Mouse (Mus musculus) right cerebral cortex, postnatal 36 days (tissue): ENCODE data around the gene Slc7a14.
"Not testable (repeated sequence)": the region's sequence is repeated elsewhere in the genome, so short reads cannot be mapped to it uniquely, and the experiment has no call there.

ENCODE experiments used
- DNase-seq, 2 experiments: peaks; one replicate each; pipeline ENCODE4 v3.0.0; 2022; ENCODE audit warnings: low spot score in 2 of 2, mixed read lengths in 1 of 2

The Slc7a14 gene

GRCm38 (mm10) chr3:31309934-31310787 lies at the start of gene Slc7a14:
Slc7a14 (minus strand) TSS chr3:31310378.
- peak; percentile 84 to 86 for DNase-seq

- no peak for DNase-seq
These were observed 36.4 kb upstream of the Slc7a14 start for GRCm38 (mm10) chr3:31346540-31346939.

- DNase-seq, result no peak
These were observed 35.6 kb upstream of the Slc7a14 start for GRCm38 (mm10) chr3:31345766-31346165.

GRCm38 (mm10) chr3:31339236-31339635 lies 29.1 kb upstream of the Slc7a14 start:
- DNase-seq, result no peak

GRCm38 (mm10) chr3:31328237-31328836 lies 18.2 kb upstream of the Slc7a14 start:
- DNase-seq, result peak; percentile 23 to 30

DNA sequence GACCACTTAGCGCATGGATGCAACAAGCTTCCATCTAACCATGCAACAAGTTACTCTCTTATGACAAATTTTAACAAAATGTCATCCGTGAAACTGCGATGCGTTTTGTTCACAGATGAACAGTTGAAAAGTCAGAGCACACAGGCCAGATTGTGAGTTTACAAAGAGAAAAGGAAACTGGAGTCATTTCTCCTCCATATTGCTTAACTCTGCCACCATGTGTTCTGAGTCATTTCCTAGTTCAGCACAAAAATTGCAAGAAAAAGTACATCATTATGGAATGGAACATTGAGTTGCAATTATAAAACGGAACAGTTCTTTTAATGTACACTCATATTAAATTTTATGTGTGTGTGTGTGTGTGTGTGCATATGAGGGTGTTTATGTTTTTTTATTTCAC lies 17.6 kb upstream of the Slc7a14 start:
- no peak for DNase-seq

DNA sequence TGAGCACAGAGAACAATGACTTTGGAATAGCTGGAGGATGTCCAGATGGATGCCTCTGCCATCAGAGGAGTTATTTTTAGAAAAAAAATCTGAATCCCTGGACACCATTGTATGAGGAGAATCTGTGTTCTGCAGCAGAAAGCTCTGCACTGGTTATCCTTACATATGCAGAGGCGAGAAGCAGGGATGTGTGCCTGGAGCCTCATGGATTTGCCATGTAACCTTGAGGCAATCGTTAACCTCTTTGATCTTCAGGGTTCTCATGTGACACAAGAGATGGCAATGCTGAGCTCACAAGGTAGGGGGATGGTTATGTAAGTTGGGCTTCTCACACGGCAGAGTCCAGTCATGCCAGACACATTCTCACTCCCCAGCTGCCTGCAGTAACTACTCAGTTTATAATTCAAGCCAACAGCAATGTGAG lies 14.1 kb upstream of the Slc7a14 start:
- peak; percentile 7 to 18 for DNase-seq

- DNase-seq, result peak; percentile 20
These were observed 726 bp downstream of the Slc7a14 start for GRCm38 (mm10) chr3:31309371-31309933.

- DNase-seq, result no peak
These were observed 1.3 kb downstream of the Slc7a14 start for GRCm38 (mm10) chr3:31308906-31309305.

- DNase-seq, result peak; percentile 53 to 56
These were observed 2.2 kb downstream of the Slc7a14 start for GRCm38 (mm10) chr3:31307936-31308335.

GRCm38 (mm10) chr3:31291673-31292602 lies 18.2 kb downstream of the Slc7a14 start:
- DNase-seq, result no peak

GRCm38 (mm10) chr3:31287421-31287948 lies 22.7 kb downstream of the Slc7a14 start:
- DNase-seq, result no peak

DNA sequence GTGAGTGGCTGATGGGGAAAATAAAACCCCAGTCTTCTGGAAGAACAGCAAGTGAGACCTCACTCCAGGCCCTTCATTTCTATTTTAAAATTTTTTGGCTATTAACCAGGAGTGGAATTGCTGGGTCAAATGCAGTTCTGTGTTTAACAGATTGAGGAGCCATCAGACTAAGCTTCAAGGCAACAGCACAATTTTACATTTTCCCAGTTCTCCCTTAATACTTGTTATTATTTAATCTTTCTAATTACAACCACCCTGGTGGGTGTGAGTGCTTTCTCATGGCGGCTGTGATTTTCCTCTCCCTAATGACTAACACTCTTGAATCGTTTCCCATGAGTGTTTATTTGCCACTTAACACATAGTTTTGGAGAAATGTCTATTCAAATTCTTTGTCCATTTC lies 29.1 kb downstream of the Slc7a14 start:
- DNase-seq, result no peak

GRCm38 (mm10) chr3:31274875-31275274 lies 35.3 kb downstream of the Slc7a14 start:
- no peak for DNase-seq

GRCm38 (mm10) chr3:31273247-31273646 lies 36.9 kb downstream of the Slc7a14 start:
- DNase-seq, result not testable (repeated sequence)

GRCm38 (mm10) chr3:31272635-31273034 lies 37.5 kb downstream of the Slc7a14 start:
- DNase-seq, result no peak

DNA sequence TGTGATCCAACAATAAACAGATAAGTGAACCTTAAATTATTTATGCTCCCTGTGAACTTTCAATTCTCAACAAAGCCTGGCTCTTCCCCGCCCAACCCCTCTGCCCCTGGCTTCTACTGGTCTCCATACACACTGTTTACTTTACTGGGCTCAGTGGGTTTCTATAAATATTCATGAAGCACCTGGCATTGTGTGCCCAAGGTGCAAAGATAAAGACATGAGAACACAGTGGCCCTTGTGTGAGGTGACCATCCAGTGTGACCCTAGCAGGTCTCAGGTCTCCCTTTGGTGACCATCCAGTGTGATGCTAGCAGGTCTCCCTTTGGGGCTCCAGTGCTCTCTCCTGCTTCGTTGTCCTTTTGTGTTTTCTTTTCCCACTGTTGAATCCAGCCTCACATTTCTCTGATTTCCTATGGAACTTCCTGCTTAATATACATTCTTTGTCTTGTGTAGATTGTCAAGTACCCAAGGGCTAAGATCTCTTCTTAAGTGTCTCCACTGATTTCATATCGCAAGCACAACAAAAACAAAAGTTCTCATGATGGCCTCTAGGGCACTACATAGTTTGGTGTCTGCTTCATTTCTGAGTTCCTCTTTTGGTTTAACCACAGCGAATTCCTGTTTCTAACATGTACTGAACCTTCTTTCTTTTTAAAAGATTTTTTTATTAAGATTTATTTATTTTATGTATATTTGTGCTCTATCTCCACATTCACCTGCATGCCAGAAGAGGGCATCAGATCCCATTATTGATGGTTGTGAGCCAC lies 40.4 kb downstream of the Slc7a14 start:
- DNase-seq, result no peak

- DNase-seq, result no peak
These were observed 42.3 kb downstream of the Slc7a14 start for GRCm38 (mm10) chr3:31267921-31268320.

GRCm38 (mm10) chr3:31266941-31267340 lies 43.2 kb downstream of the Slc7a14 start:
- DNase-seq, result no peak

DNA sequence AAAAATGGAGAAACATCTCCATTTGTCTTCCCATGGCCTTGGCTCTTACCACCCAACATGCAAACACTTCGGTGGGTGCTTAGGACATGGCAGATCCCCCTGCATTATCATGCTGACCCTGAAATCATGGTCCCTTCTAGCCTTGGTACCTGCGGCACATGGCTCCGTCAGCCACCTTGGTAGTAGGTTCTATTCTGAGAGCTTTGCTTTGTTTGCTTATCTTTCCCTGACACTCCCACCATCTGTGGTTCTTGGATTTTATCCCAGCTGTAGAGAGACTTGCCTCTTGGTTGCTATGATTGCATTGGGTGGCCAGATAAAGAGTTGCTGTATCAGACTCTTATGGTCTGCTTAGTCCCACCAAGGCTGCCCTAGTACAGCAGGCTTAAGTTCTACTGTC lies 46.6 kb downstream of the Slc7a14 start:
- peak in 1 of 2 experiments; percentile 36 for DNase-seq
